Mouse (Mus musculus): ENCODE data around the gene Fth1.
A peak's percentile ranks its signal among the peaks of the same experiment; 100 is the strongest.

The Fth1 gene

DNA sequence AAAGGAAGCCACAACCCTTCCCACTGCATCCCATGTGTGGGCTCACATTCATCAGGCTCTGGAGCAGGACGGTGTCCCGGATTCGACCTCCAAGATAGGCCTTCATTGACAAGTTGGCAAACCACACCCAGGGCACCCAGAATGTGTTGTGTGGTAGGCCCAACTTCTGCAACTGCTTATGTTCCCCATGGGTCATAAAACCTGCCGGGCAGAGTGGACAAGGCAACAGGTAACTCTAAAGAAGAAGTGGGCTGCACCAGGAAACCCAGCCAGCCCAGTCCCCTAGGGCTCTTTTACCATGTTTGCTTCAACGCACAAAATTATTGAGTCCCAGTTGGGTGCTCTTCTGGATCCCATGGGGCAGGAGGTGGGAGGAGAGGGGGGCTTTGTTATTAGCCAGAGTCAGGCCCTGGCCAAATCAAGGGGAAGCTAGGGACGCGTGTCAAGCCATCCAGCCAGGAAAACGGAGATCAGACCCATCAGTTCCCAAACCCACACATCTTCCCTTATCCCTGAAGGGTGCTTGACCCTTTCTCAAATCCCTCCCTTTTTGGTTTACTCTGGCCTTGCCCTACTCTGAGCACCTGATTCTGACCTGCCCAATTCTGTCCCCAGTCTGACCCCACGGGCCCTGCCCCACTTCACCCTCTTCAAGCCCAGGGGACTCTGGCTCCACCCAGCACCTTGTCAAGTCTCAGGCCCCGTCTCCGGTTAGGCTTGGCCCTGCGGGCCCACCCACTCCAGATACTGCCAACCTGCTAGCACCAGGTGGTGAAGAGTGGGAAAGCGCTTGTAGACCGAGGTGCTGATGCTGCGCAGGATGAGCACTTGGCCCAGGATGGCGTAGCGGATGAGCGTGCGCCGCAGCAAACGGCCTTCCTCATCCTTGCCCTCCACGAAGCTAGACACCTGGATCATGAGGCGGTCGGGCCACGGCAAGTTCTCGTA, 11.9 kb downstream of the Fth1 start:
- DNase-seq = no peak

GRCm38 (mm10) chr19:9993036-9993656, 12.7 kb downstream of the Fth1 start:
- DNase-seq = peak; percentile 82

- DNase-seq = no peak
Measured at GRCm38 (mm10) chr19:9997204-9998062, 17.0 kb downstream of the Fth1 start.

GRCm38 (mm10) chr19:9998063-9998416, 17.6 kb downstream of the Fth1 start:
- DNase-seq = no peak

- no peak for DNase-seq
Measured at GRCm38 (mm10) chr19:9998736-9999486, 18.5 kb downstream of the Fth1 start.

DNA sequence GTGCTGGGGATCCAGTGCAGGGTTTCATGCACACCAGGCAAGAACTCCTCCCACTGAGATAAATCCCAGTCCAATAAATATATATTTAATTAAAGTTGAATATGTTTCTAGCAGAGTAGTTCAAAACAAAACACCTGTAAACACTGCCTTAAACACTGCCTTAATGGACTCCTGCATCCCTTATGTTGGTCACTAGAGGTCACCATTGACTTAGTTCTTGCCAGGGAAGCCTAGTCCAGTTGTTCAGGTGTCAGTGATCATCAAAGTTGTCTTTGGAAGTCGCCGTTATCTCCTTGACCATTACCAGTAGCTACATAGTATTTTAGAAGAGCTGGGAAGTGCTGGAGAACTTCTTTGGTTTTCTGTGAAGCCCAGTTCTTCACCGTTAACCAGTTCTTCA, 19.9 kb downstream of the Fth1 start:
- DNase-seq = peak; percentile 37

- no peak for DNase-seq
Measured at GRCm38 (mm10) chr19:10001206-10001969, 21.0 kb downstream of the Fth1 start, which contains the start of the genes Best1 and Rab3il1. Best1 (minus strand) TSS chr19:10001633. Rab3il1 (plus strand) TSS chr19:10001669.

GRCm38 (mm10) chr19:10003696-10004095, 23.3 kb downstream of the Fth1 start:
- no peak for DNase-seq

GRCm38 (mm10) chr19:10011408-10011807, 31.0 kb downstream of the Fth1 start:
- no peak for DNase-seq

GRCm38 (mm10) chr19:10012827-10013278, 32.5 kb downstream of the Fth1 start:
- no peak for DNase-seq

GRCm38 (mm10) chr19:10013348-10013747, 33.0 kb downstream of the Fth1 start:
- DNase-seq = no peak

DNA sequence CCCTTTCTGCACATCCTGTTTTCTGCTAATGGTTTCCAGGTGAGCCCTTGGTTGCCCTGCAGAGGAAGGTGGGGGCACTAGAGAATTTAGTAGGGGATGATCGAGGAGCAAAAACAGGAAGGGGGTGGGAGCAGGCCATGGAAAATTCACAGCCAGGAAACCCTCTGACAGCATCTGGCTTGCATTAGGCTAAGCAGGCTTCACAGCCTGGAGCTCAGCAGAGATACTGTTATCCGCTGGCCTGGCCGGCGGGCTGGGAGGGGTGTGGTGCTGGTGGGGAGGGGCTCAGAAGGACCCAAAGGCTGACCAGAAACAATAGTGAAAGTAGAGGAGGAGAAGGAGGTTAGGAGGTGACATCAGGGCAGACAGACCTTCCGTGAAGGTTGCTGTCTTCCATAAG, 33.5 kb downstream of the Fth1 start:
- no peak for DNase-seq

DNA sequence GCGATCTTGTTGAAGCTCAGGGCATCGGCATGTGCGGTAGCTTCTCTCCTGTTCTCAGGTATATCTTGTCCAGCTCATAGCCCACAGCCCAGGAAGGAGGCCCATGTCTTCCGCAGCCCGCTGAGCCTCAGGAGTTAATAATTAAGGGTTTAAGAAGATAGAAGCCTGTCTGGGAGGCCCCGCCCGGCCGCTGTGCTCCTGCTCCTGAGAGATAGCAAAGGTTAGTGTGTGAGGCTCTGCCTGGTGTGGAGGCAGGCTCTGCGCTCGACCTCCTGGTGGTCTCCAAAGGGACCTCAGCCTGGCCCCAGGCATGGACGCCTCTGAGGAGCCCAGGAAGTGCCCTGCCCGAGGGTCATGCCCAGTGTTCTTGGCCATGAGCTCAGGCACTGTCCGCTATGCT, 34.4 kb downstream of the Fth1 start:
- peak; percentile 75 for DNase-seq

- DNase-seq = no peak
Measured at GRCm38 (mm10) chr19:10015442-10015841, 35.0 kb downstream of the Fth1 start.

GRCm38 (mm10) chr19:10016151-10016550, 35.8 kb downstream of the Fth1 start:
- no peak for DNase-seq

DNA sequence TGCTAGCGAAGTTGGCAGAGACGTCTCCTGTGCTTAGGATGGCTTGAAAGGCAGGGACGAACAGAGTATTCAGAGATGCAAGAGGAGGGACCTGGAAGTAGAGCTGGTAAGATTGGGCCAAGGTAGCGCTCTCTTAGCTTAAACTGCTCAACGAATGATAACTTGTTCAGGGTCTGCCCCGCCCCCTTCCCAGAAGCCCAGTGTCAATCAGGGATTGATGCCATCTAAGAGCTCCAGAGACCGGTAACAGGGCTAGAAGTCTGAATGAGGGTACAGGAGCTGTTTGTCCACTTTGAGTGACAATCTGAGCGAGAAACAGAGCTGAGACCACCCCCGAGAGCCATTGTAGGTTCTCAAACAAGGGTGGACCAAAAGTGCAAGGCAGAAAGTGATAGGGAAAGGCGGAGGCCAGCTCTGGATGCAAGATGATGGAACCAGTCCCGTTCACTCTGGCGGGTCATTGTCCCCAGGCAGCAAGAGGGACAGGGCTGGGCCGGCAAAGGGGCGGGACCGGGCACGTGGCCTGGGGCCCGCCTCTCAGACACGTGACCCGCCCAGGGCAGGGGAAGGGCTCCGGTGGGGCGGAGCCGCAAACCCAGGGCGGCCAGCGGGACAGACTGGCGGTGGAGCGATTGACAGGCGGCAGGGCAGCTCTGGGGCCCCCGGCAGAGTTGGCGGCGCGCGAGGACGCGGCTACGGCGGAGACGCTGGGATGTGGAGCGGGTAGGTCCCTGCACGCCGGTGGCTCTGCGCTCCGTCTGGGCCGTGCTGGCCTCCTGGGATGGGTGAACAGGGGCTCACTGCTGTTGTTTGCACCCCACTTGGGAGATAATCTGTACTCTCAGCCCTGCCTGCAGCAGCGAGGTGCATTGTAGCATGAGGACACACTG, 37.5 kb downstream of the Fth1 start:
- DNase-seq = peak; percentile 90

GRCm38 (mm10) chr19:10018527-10018818, 38.1 kb downstream of the Fth1 start:
- DNase-seq = no peak

DNA sequence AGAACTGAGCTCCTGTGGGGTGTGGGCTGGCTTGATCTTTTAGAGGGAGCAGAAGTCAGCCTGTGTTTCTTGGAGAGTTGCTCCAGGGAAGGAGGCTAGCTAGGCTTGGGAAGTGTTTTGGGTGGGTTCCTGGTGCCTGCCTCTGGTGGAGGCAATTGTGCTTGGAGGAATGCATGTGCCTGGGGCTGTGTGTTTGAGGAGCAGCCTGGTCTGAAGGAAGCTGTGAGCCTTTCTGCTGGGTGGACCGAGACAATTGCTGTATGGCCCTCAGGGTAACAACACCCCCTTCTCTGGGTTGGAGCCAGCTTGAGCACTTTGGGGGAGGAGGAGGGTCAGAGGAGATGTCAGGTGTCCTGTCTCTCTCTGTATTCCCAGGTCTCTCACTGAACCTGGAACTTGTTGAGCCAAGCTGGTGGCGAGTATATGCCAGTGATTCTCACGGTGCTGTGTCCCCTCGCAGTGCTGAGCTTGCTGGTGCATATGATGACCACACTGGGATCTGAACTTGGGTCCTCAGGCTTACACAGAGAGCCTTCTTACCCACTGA, 38.9 kb downstream of the Fth1 start:
- DNase-seq = no peak

GRCm38 (mm10) chr19:10021981-10022380, 41.6 kb downstream of the Fth1 start:
- DNase-seq = no peak
